Mouse (Mus musculus): ENCODE measurements around the gene Gm38431.

Gene Gm38431

DNA sequence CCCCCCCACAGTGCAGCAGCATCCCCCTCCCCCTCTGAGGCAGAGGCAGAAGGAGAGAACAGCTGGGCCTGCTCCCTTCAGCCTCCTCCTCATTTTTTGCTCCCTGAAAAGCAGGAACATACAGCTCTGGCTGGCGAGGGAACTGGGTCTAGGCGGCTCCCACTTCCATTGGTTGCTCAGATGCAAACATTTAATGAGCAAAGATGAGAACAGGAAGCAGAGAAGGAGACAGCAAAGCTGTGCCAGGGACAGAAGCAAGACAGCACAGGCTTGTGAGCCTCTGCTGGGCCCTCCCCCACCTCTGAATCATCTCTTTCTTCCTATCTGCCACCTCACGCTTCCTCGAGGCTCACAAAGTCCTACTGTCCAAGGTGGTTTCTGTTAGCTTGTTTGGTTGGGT, 50.5 kb downstream of the Gm38431 start:
- no peak for DNase-seq (ENCODE audit: low spot score)

DNA sequence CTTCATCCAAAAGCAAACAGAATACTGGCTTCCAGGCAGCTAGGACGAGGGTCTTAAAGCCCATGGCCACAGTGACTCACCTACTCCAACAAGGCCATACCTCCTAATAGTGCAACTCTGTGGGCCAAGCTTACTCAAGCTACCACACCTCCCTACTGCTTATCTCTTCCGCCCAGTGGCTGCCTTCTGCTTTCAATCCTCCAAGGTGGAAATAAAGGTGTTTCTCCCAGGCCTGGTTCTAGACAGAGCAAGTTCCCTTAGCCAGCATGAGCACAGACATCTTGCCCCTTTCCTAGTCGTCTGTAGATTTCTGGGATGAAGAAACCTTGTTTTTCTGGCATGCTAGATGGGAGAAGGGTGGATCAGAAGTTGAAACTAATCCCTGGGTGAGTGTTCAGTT, 52.0 kb downstream of the Gm38431 start:
- DNase-seq (ENCODE audit: low spot score): no peak

DNA sequence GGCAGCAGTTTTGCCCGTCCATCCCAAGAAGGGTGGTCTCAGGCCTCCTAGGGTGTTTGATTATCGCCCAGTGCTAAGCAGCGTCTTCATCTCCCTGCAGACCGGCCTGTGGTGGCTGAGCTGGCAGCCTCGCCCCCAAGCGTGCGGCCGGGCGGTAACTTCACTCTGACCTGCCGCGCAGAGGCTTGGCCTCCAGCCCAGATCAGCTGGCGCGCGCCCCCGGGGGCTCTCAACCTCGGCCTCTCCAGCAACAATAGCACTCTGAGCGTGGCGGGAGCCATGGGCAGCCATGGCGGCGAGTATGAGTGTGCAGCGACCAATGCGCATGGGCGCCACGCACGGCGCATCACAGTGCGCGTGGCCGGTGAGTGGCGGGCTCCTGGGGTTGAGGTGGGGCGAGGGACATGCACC, 54.3 kb downstream of the Gm38431 start:
- no peak for DNase-seq (ENCODE audit: low spot score)

DNA sequence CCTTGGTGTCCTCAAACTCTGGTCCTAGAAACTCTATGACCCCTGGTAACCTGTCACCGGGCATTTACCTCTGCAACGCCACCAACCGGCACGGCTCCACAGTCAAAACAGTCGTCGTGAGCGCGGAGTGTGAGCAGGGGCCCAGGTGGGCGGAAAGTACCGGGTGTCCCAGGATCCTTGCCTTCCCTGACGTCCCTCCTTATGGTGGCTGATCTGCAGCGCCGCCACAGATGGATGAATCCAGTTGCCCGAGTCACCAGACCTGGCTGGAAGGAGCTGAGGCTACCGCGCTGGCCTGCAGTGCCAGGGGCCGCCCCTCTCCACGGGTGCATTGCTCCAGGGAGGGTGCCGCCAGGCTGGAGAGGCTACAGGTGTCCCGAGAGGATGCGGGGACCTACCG, 55.1 kb downstream of the Gm38431 start:
- no peak for DNase-seq (ENCODE audit: low spot score)

DNA sequence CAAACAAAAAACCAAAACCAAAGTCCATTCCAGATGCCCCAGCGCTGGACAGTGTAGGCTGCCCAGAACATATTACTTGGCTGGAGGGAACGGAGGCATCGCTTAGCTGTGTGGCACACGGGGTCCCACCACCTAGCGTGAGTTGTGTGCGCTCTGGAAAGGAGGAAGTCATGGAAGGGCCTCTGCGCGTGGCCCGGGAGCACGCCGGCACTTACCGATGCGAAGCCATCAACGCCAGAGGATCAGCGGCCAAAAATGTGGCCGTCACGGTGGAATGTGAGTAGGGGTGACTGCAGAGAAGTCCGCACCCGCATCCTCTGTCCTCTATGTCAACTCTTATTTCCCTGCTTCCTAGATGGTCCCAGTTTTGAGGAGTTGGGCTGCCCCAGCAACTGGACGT, 55.6 kb downstream of the Gm38431 start:
- no peak for DNase-seq (ENCODE audit: low spot score)

DNA sequence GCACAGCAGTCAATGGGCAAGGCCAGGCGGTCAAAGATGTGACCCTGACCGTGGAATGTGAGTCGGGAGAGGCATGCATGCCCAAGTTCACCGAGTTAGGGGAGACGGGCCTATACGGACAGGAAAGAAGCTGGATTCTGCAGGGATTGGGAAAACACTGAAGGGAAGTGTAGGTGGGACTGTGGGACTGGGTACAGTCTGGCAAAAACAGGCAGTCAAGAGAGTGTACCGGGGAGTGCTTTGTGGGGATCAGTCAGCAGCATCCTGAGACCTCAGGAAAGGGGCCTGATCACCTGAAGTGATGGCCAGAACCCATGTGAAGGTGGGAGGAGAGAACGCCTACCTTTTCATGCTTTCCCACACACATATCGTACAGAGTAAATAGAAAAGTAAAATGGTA, 56.2 kb downstream of the Gm38431 start:
- DNase-seq (ENCODE audit: low spot score): no peak

DNA sequence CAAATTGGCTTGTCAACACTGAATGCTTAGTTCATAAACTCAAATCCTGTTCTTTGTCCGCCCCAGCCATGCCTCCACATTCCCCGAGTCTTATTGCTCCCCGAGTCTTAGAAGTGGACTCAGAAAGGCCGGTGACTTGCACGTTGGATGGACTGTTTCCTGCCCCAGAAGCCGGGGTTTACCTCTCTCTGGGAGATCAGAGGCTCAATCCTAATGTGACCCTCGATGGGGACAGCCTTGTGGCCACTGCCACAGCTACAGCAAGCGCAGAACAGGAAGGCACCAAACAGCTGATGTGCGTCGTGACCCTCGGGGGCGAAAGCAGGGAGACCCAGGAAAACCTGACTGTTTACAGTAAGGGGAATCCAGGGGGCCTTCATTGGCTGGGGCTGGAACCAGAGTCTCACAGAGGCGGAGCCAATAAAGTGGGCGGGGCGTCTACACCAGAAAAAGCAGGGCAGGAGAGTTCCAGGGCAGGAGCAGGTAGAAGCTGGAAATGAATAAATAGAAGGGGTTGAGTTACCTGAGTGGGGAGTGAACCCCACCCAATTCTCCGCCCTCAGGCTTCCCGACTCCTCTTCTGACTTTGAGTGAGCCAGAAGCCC, 57.2 kb downstream of the Gm38431 start:
- DNase-seq (ENCODE audit: low spot score): no peak

DNA sequence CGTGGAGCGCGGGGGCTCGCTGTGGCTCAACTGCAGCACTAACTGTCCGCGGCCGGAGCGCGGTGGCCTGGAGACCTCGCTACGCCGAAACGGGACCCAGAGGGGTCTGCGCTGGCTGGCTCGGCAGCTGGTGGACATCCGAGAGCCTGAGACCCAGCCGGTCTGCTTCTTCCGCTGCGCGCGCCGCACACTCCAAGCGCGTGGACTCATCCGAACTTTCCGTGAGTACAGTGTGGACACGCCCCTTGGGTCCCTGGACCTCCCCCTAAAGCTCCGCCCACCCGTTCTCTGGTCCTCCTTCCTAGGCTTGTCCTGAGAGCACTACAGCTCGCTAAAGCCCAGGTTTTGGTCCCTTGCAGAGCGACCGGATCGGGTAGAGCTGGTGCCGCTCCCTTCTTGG, 58.7 kb downstream of the Gm38431 start:
- no peak for DNase-seq (ENCODE audit: low spot score)

DNA sequence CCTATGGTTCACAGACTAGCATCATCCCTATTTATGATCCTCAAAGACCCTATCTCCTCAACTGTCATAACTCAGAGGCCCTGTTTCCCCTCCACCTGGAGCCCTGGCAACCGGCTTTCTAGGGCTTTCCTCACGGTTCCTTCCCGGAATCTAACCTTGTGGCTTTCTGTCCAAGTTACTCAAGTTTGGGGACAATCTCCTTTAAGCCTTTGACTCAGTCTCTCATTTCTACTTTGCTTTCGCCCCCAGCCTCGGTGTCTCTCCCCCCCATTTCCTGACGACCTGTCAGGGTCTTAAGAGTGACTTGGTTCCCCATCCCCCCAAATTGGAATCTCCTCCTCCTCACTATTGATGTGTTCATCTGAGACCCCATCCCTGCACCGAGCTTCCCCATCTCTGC, 59.3 kb downstream of the Gm38431 start:
- DNase-seq (ENCODE audit: low spot score): no peak

DNA sequence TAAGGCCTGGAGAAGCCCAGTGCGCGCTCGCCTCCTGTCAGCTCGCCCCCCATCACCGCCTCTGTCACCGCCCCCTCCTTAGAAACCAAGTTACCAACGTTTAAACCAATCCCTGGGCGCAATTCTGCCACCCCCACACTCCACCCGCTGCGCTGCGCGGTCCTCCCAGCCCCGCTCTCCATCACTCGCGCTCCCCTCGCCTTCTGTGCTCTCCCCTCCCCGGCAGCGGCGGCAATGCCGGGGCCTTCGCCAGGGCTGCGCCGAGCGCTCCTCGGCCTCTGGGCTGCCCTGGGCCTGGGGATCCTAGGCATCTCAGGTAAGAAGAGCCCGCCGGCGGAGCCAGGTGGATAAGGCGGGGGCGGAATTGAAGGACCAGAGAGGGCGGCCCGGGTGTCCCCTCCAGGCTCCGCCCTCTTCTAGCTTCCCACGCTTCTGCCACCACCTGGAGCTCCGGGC, 59.9 kb downstream of the Gm38431 start, which contains the start of gene Icam5:
Icam5 (plus strand) TSS at position 178 of the 456 bp plus-strand sequence.
- no peak for DNase-seq (ENCODE audit: low spot score)

DNA sequence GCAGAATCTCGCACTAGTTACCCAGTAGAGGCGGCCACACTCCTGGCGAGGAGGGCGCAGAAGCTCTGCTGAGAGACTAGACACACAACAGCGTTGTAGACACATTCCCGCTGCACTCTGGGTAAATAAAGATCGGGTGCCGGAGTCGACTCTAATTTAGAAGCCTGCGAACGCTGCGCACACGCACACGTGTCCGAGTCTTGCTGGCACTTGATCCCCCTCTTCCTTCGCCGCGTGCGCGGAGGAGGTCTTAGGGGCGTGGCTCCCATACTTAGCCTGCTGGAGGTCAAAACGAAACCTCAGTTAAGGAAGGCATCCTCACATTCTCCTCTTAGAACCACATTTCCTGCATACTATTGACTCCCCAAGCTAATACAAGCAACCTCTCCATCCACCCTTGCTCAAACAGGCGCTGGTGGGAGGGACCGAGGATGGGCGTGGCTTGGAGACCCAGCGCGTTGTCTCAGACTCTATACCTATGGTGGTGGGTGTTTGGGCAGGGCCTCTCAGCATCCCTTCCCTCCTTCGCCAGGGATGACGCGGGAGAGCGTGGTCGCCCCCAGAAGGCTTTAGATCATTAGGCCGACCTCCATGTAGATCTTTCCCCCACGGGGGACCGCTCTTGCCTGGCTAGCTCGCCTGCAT, 60.4 kb downstream of the Gm38431 start:
- DNase-seq (ENCODE audit: low spot score): no peak

DNA sequence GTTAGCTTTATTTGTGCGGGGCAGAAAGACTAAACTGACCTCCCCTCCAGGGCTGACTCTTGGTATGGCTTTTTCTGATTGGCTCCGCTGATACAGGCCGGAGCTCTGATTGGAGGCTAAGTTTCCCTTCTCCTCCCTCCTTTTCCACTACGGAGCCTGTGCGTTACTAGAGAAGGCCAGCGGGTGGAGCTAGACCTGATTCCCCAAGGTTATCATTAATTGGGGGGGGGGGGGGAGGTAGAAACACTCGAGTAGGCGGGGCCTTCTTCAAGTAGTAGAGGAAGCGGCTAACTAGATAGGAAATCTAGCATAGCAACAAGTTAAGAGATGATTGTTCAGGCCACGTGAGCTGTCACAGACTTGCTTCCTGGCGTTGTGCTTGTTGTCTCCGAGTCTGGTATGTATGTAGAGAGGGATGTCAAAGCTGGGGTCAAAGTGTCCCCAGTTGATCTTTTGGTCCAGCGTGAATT, 61.0 kb downstream of the Gm38431 start:
- peak; percentile 78 for DNase-seq (ENCODE audit: low spot score)

DNA sequence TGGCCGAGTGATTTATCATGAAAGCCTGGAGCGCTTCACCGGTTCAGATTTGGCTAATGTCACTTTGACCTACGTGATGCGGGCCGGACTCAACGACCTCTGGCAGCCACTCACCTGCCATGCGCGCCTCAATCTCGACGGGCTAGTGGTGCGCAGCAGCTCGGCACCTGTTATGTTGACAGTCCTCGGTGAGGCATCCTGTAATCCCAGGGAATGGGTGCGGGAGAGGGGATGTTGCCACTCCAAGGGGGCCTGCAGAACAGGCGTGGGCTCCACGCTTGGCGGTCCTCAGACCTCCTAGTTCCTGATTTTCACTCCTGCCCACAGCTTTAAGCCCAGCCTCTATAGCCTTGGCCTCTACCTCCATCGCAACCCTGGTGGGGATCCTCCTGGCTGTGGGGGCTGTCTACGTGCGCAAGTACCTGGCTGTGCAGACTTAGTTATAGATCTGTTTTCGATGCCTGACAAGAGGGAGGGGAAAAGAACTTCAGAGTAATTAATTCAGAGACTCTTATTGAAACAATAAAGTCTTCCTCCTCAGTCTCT, 61.7 kb downstream of the Gm38431 start:
- DNase-seq (ENCODE audit: low spot score): no peak

DNA sequence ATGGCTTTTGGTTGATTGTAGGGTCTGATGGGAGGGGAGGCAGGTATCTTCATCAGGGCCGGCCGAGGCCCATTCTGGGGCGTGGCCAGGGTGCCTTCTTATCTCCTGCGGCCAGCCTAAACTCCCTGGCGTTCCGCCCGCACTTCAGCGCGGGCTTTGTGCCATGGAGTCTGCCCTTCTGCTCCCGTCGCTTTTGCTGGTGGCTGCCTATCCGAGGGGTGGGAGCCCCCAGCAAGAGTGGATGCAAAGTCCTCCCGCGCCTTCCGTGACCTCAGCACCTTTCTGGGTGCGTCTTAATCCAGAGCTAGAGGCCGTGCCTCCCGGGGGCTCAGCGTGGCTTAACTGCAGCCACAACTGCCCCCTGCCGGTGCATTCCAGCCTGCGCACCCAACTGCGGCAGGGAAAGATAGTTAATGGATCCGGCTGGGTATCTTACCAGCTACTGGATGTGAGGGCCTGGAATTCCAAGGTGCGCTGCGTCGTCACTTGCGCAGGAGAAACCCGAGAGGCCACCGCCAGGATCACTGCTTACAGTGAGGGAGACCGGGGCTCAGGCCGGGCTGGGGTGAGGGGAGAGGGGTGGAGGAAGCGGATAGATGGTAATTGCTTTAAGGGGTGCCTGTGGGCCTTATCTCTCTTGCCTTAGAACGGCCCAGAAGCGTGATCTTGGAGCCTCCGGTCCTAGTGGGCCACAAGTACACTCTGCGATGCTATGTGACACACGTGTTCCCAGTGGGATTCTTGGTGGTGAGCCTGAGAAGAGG, 62.3 kb downstream of the Gm38431 start, which contains the start of gene Icam4:
Icam4 (plus strand) TSS at position 83 of the 764 bp plus-strand sequence.
- DNase-seq (ENCODE audit: low spot score): no peak

DNA sequence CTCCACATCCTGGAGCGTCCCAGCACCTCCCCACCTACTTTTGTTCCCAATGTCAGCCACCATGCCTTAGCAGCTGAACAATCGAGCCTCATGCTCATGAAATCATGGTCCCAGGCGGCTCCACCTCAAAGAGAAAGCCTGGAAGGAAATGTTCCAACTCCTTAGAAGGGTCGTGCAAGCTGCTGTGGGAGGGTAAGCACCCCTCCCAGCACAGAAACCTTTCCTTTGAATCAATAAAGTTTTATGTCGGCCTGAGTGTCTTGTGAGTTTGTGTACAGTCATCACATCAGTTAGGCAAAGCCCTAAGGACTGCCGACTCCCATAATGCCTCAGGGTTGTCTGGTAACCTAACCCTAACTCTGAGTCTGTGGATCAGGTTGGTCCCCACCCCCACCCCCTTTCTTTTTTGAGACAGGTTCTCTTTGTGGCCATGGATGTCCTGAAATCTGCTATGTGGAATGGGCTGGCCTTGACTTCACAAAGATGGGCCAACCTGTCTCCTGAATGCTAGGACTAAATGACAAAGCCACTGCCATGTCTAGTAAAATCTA, 63.2 kb downstream of the Gm38431 start:
- DNase-seq (ENCODE audit: low spot score): no peak

DNA sequence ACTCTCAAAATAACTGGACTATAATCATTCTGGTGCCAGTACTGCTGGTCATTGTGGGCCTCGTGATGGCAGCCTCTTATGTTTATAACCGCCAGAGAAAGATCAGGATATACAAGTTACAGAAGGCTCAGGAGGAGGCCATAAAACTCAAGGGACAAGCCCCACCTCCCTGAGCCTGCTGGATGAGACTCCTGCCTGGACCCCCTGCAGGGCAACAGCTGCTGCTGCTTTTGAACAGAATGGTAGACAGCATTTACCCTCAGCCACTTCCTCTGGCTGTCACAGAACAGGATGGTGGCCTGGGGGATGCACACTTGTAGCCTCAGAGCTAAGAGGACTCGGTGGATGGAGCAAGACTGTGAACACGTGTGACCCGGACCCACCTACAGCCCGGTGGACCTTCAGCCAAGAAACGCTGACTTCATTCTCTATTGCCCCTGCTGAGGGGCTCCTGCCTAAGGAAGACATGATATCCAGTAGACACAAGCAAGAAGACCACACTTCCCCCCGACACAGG, 64.0 kb downstream of the Gm38431 start:
- DNase-seq (ENCODE audit: low spot score): no peak

DNA sequence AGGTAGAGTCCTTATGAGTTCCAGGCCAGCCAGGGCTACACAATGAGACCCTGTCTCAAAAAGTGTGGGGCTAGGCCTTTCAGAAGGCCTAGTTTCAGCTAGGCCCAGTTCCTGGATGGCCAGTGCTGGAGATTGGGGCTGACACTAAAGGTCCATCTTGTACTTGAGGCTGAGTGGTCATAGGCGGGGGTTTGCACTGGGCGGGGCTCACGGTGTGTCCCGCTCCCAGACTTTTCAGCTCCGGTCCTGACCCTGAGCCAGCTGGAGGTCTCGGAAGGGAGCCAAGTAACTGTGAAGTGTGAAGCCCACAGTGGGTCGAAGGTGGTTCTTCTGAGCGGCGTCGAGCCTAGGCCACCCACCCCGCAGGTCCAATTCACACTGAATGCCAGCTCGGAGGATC, 64.9 kb downstream of the Gm38431 start:
- no peak for DNase-seq (ENCODE audit: low spot score)

DNA sequence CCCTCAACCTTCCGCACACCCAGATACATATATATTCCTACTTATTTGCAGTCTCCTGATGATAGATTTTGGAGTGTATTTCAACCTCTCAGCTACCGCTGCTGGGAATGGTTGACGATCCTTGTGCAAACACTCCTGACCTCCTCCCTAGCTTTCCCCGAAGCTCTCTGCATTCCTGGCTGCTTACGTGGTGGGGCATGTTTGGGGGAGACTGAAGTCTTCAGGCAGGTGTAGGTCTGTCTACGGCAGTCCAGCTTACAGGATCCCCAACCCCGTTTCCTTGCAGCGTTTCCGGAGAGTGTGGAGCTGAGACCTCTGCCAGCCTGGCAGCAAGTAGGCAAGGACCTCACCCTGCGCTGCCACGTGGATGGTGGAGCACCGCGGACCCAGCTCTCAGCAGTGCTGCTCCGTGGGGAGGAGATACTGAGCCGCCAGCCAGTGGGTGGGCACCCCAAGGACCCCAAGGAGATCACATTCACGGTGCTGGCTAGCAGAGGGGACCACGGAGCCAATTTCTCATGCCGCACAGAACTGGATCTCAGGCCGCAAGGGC, 66.5 kb downstream of the Gm38431 start:
- no peak for DNase-seq (ENCODE audit: low spot score)

DNA sequence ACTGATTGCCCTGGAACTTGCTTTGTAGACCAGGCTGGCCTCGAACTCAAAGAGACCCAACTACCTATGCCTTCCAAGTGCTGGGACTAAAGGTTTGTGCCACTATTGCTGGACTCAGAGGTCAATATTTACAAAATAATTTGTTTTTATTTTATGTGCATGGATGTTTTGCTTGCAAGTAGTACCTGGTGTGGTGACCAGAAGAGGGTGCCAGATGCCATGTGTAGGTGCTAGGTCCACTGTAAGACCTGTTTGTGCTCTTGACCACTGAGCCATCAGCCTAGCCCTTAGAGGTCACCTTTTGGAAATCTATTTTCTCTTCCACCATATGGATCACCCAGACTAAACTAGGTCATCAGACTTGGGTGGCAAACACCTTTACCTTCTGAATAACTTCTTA, 69.1 kb downstream of the Gm38431 start:
- no peak for DNase-seq (ENCODE audit: low spot score)

DNA sequence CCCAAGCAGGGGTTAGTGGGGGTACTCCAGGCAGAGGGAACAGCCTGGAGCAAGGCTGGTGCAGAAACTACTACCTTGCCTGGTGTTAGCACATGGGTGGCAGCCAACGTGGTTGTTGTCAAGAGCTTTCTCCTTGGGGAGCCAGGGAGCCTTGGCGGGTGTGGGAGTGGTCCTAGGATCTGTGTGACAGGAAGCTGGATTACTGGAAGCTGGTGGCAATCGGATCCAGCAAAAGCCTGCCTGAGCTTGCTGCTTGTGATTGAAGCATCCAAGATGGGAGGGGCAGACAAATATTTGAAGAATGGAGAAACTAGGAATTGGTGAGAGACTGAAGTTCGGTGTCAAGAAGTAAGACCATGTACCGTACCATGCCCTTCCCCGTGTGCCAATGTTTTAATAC, 69.5 kb downstream of the Gm38431 start:
- DNase-seq (ENCODE audit: low spot score): no peak

DNA sequence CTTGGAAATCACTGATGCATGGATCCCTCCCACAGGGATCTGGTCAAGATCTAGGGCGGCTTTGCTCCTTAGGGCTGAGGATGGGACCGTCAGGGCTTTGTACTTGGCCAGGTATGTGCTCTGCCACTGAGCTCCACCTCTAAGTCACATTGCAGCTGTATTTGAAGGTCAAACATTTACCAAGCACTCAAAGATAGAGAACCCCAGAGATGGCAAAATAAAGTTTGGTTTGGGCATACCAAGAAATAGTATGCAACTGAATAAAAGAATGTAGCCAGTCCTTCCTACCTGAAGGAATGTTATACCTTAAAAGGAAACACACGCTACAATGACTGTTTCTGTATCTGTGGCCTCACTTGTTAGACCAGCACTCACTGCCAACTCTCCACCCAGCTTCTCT, 70.4 kb downstream of the Gm38431 start:
- DNase-seq (ENCODE audit: low spot score): no peak

DNA sequence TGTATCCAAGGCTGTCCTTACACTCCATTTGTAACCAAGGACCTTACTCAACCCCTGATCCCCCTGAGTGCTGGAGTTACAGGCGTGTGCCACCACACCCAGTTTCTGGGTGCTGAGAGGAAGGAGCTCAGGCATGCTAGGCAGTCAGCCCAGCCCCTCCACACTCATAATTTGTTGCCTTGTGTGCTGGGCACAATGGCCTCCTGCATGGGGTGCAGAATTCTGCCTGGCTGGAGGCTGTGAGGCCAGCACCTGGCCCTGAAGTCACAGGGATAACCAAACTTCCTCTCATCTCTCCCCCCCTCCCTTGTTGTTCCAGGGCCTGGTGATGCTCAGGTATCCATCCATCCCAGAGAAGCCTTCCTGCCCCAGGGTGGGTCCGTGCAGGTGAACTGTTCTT, 73.2 kb downstream of the Gm38431 start:
- DNase-seq (ENCODE audit: low spot score): no peak
